ENCODE assay signal across 17 mouse cellular contexts in the genomic region with DNA sequence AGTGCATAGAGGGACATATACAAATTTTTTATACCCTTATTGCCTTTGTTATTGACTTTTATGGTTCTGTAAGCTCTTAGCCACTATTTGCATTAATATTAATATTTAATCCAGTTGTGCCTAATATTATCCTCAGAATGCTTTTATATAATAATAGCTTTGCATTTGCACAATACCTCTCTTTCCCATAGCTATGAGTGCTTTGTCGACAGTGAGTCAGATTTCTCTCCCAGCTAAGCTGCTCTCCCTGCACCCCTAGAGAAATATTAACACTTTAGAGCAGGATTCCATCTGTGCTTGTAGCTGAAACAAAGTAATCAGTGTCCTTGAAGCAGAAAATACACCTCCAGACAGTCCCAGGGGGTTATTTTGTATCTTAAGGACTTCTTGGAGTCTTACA.
"Had no signal": no experiment of that assay in that cellular context is flagged by ENCODE, and none has a peak within 500 bp of the region (broad histone marks: within the 10 kb centered on the region; RNA-seq: fewer than 3 reads in every experiment).

No protein-coding gene starts in this region.

- H3K4me3 ChIP-seq: liver, embryonic 15.5 days; megakaryocyte, embryonic 14.5 days; midbrain, embryonic 13.5 days; midbrain, embryonic 15.5 days; neural tube, embryonic 12.5 days; stomach, embryonic 15.5 days had no signal

- H3K4me2 ChIP-seq: liver, embryonic 15.5 days; lung, embryonic 14.5 days; midbrain, embryonic 11.5 days; midbrain, embryonic 13.5 days; midbrain, embryonic 15.5 days; neural tube, embryonic 12.5 days; stomach, embryonic 15.5 days had no signal

- H3K4me1 ChIP-seq: liver, embryonic 15.5 days; megakaryocyte, embryonic 14.5 days; neural tube, embryonic 12.5 days had no signal

- H3K27ac ChIP-seq: liver, embryonic 15.5 days; macrophage; midbrain, embryonic 13.5 days; midbrain, embryonic 15.5 days; neural tube, embryonic 12.5 days; stomach, embryonic 15.5 days; stomach, postnatal 0 days had no signal

- H3K9me3 ChIP-seq: liver, embryonic 15.5 days; megakaryocyte, embryonic 14.5 days; midbrain, embryonic 13.5 days; midbrain, embryonic 15.5 days; neural tube, embryonic 12.5 days; stomach, embryonic 15.5 days had no signal

- DNase-seq: liver, postnatal 0 days; lung, embryonic 14.5 days; lung, postnatal 10 days; lung, postnatal 36 days; right cerebral cortex, postnatal 14 days; thymus, adult 2 months; thymus, postnatal 25 days; thymus, postnatal 4 days had no signal

- H3K36me3 ChIP-seq: liver, embryonic 15.5 days; midbrain, embryonic 13.5 days; midbrain, embryonic 15.5 days; neural tube, embryonic 12.5 days; stomach, embryonic 15.5 days had no signal

- H3K27me3 ChIP-seq: liver, embryonic 15.5 days; megakaryocyte, embryonic 14.5 days; midbrain, embryonic 15.5 days; neural tube, embryonic 12.5 days; stomach, embryonic 15.5 days had no signal

- H3K9ac ChIP-seq: liver, embryonic 15.5 days; liver, postnatal 0 days; lung, embryonic 14.5 days; midbrain, embryonic 13.5 days; midbrain, embryonic 15.5 days; neural tube, embryonic 12.5 days; stomach, embryonic 15.5 days had no signal

- ATAC-seq: liver, postnatal 0 days; midbrain, embryonic 13.5 days; midbrain, embryonic 15.5 days had no signal
